Mouse (Mus musculus) kidney, postnatal 4 days (tissue): ENCODE measurements at regions not wholly inside any gene's neighbourhood (a gene's known extent, or its start where the extent isn't known, plus 50 kb on each side); places are given as distances from the start of the nearest gene placed in this dataset.

Experiments used
- DNase-seq, 2 experiments: peaks; one replicate each; pipeline ENCODE4 v3.0.0; 2021; ENCODE audit warnings: mixed read lengths in 2 of 2

DNA sequence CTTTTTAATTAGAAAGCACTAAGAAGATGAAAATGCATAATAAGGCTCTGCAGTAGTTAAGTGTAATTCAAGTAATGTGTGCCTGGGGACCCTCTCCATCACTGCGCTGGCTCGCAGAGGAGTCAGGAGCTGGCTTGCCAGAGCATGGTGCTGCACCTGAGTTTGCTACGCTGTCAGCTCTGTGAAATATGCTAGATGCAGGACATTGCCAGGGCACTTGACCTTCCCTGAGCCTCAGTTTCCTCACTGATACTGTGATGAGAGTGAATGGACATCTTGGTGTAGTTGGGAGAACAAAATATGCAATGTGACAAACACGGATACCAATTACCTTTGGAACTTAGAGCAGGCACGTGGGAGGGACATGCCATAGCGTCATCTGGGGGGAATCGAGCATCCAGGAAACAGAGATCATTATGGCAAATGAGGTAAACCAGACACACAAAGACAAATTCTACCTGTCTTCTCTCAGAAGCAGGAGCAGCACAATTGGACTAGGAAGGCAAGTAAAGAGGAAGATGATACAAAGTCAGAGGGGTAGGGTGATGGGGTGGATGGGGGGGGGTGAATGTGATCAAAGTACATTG, 133.6 kb upstream of the Slco3a1 start:
- DNase-seq: no peak

DNA sequence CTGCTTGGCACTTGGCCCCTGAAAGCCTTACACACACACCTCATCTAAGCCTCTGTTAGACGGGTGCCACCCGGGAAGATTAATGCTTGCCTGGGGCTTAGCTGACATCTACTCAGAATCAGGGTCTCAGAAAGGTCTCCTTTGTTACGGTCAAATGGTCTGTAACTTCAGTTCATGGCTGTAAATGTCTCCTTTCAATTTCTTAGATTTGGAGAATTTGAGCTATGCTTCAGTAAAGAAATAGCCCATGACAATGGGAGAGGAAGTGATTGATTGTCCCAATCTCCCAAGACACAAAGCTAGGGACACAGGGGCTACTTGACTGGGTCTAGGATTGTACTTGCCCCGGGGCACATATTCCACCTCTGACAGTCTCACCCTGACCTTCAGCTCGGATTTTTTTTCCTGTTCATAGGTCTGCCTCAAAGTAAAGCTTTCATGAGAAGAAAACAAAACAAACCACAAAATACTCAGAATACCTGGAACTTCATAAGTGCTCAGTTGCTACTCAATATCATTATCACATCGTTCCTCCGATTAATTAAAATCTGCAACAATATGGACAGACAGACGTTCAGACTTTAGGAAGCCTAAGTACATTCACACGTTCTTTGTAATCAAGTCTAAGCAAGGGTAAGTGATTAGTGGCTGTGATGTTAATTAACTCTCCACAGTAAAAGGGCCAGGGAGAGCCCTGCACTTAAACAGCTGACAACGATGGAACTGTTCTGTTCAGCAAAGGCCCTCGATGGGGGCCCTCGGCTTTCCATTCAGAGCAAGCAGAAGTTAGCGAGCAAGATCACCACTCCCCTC, 132.9 kb upstream of the Slco3a1 start:
- DNase-seq: no peak

DNA sequence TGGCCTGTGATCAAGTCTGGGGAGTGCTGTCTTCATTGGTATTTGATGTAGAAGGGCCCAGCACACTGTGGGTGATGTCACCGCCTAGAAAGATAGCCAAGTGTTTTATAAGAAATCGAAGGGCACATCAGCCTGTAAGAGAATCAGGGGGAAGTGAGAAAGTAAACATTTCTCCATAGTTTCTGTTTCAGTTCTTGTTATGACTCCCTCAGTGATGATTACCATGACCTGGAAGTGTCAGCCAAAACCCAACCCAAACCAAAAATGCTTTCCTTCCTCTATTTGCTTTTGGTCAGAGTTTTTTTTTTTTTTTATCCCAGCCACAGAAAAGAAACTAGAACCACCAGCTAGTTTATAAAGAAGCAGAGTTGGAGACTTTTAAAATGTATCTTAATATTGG, 129.4 kb upstream of the Slco3a1 start:
- no peak for DNase-seq

DNA sequence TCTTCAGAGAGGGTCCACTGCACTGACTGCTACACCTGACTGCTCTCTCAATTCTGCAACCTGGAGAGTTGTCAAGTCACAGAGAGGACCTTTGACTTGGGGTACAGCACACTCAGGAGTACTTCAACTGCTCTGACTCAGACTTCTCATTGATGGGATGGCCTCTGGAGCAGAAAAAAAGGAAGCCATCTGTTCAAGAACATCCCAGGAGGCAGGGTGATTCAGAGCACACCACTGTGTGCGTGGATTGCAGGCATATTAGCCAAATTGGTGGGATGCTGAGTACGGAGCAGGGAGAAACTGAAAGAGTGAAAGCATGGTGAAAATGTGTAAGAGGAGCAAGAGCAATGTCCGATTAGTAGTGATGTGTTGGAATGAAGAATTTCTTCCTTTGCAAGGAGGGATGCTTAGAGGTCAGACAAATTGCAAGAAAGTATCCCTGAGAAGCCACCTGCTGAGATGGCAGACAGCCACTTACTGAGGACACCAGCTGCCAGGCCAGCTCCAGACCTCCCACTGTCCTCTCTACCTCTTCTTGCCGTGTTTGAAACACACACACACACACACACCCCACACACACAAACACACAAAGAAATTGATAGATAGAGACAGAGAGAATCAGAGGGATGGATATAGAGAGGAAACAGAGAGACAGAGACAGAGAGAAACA, 119.2 kb upstream of the Slco3a1 start:
- no peak for DNase-seq

- no peak for DNase-seq
These were observed 114.5 kb upstream of the Slco3a1 start for GRCm38 (mm10) chr7:74669110-74669509.

DNA sequence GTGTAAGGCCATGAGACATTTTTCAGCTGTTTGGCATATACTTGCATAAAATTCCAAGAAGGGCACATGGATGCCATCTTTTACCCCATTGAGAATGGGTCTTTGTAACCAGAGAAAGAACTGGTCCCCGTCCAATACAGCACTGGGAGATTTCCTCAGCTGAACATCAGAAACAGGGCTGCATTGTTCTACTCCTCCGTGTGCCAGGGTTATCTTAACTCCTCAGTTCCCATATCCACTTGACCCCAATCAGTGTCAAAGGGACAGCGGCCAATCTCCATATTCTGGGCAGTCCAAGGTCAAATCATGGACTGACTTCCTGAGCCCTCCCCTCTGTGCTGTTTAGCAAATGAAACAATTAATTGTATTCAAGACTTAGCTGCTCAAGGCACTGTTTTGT, 112.5 kb upstream of the Slco3a1 start:
- DNase-seq: no peak

DNA sequence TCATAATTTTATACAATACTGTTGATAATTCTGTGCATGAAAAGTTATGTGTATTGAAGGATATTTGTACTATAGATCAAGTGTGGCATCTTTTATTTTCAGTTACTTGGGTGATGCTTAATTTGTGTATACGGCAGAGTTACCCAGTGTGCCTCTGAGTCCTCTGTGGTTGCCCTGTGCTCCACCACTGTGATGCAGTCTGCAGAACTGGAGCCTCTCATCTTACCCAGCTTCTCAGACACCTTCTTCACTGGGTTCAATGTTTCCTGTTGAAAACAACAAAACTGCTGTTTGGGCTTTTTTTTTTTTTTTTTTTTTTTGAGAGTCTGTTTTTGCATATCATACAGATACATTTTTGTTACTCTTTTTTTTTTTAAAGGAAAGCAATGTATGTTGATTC, 109.2 kb upstream of the Slco3a1 start:
- DNase-seq: no peak

DNA sequence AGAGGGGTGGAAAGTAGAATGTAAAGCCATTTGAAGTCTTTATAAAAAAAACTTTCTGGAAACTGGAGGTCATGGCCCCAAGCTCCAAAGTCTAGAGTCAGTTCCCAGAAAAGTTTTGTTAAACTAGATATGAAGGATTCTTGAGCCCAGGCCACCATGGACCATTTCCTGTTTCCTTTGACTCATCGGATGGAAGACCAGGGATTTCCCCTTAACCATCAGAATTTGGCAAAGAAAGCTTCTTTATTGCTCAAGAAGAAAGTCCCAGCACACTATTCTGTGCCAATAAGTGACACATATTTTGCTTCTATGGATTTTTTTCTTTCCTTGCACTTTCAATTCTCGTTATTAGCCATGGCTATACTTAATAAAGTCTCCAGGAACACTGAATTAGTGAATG, 92.7 kb upstream of the Slco3a1 start:
- DNase-seq: peak; percentile 14 to 25

- no peak for DNase-seq
These were observed 85.6 kb upstream of the Slco3a1 start for GRCm38 (mm10) chr7:74640171-74640570.

DNA sequence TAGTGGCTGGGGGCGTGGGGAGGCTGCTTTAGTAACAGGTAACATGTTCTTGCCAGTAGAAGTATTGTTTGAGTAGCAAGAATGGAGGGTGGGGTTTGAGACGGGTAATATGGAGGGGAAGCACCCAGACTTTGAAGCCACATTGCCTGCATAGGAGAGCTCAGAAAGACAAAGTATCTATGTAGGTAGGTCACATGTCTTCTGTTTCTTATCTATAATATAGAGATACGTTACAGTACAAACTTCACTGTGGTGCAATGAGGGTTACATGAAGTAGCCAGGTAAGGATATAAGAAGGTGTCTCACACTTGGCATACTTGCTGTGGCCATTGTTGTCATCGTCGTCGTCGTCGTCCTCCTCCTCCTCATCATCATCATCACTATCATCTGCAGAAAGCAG, 77.6 kb upstream of the Slco3a1 start:
- no peak for DNase-seq

DNA sequence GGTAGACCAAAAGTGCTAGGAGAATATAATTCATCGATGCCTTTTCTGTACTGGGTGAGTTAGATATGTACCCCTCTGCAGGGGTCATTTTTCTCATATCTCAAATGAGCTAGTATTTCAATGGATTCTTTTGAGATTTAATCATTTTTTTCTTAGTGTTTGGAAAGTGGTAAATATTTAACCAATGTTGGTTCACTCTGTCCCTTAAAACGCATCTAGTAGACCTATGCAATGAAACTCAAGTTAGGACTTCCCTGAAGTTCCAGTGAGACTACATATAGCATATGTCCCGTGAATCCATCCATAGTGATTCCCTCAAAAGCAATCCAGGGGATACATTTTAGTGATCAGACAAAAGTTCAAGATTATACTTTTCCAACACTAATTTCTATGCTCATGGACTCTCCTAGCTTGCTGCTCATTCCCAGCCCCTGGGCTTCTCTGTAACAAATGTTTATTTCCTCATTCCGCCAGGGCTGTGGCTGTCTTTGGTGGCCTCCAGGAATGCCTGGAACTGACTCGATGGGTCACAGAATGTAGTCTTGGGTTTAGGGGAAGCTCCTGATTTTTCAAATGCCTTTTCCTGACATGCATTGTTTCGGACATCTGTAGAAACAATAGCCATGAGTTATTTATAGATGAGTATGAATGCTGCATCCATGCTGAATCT, 74.4 kb upstream of the Slco3a1 start:
- no peak for DNase-seq
